Mouse (Mus musculus) testis, adult 2 months (tissue): ENCODE data around the gene Atg10.

ENCODE experiments used
- CTCF ChIP-seq: fragments of 200-500 bp; IDR thresholded peaks from 2 replicates; pipeline ENCODE4 v1.5.1; 2012; ENCODE audit warnings: low read depth, mild to moderate bottlenecking, inconsistent platforms, low read length, moderate library complexity; ENCODE audit not compliant: control insufficient read depth, insufficient read depth, insufficient replicate concordance
- POLR2A ChIP-seq: fragments of 200-500 bp; IDR thresholded peaks from 2 replicates; pipeline ENCODE4 v1.6.1; 2012; ENCODE audit warnings: low read depth, mild to moderate bottlenecking, inconsistent platforms, low read length, moderate library complexity; ENCODE audit not compliant: control insufficient read depth

GRCm38 (mm10) chr13:91179174-91179899, 44.4 kb downstream of the Atg10 start:
- TF ChIP-seq CTCF (no peak), POLR2A (no peak)
